In the genomic region with DNA sequence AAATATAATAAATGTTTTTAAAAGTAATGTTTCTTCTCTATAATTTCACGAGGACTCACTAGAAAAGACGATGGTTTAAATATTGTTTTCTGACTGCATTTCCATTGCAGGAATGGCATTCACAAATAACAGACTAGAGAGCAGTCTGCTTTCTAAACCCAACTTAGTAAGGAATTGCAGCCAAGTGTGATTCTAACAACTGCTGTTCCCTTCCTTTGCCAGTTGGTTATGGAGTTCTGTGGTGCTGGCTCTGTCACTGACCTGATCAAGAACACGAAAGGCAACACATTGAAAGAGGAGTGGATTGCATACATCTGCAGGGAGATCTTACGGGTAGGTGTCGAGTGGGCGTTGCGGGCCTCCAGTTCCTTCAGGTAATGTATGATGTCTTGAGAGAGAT, we compare ENCODE assay signal across 24 mouse cellular contexts.
DNase-seq lines count a peak whose midpoint lies in the region; ATAC-seq and TF ChIP-seq lines count a peak whose summit lies in the region.
"Had no signal": no experiment of that assay in that cellular context is flagged by ENCODE, and none has a peak within 500 bp of the region (broad histone marks: within the 10 kb centered on the region; RNA-seq: fewer than 3 reads in every experiment).

No protein-coding gene starts in this region.

- no peaks in the 10 kb centered on the region; the same call in 1 of the 2 replicates for H3K36me3 ChIP-seq in forebrain, postnatal 0 days (ENCODE audit: insufficient read depth)
- no peaks in the 10 kb centered on the region for H3K36me3 ChIP-seq in forebrain, embryonic 12.5 days (replicated peaks)
- H3K36me3 ChIP-seq in liver, embryonic 12.5 days: no peaks in the 10 kb centered on the region
- H3K36me3 ChIP-seq: embryonic facial prominence, embryonic 10.5 days; embryonic facial prominence, embryonic 15.5 days; hindbrain, embryonic 10.5 days; kidney, embryonic 15.5 days; liver, embryonic 13.5 days had no signal

- H3K4me2 ChIP-seq in forebrain, postnatal 0 days (ENCODE audit: low read depth): no peak overlapping the region
- no peak overlapping the region for H3K4me2 ChIP-seq in forebrain, embryonic 12.5 days
- H3K4me2 ChIP-seq in liver, embryonic 12.5 days: no peak overlapping the region
- H3K4me2 ChIP-seq: kidney, embryonic 15.5 days; liver, embryonic 13.5 days; midbrain, embryonic 13.5 days had no signal

- H3K27ac ChIP-seq in forebrain, postnatal 0 days (ENCODE audit: low read depth, low read length): 0 out of 2 replicates have a peak overlapping the region, but pooled peaks have one; percentile 15
- H3K27ac ChIP-seq in forebrain, embryonic 12.5 days: no peak overlapping the region
- H3K27ac ChIP-seq in liver, embryonic 12.5 days: no peak overlapping the region
- H3K27ac ChIP-seq: embryonic facial prominence, embryonic 10.5 days; embryonic facial prominence, embryonic 15.5 days; hindbrain, embryonic 10.5 days; kidney, embryonic 15.5 days; liver, embryonic 13.5 days; macrophage; midbrain, embryonic 13.5 days had no signal

- no peak overlapping the region for H3K4me3 ChIP-seq in forebrain, postnatal 0 days (ENCODE audit: low read depth, low read length)
- H3K4me3 ChIP-seq in forebrain, embryonic 12.5 days (replicated peaks): no peak overlapping the region
- H3K4me3 ChIP-seq in liver, embryonic 12.5 days: no peak overlapping the region
- H3K4me3 ChIP-seq: embryonic facial prominence, embryonic 10.5 days; embryonic facial prominence, embryonic 15.5 days; hindbrain, embryonic 10.5 days; kidney, embryonic 15.5 days; liver, embryonic 13.5 days; midbrain, embryonic 13.5 days had no signal

- no peak for TF ChIP-seq CTCF in forebrain, postnatal 0 days (IDR thresholded peaks at IDR 0.05; ENCODE audit: low read depth)

- peak; percentile 66 for DNase-seq in forebrain, postnatal 0 days
- peak; percentile 1 for DNase-seq in right cerebral cortex, postnatal 4 days
- DNase-seq in right cerebral cortex, adult 18-20 months: no peak
- DNase-seq in layer of hippocampus, adult 9-10 months (ENCODE audit: low spot score): peak; percentile 39
- no peak for DNase-seq in adrenal gland, postnatal 4 days (ENCODE audit: low spot score in 2 of 2)
- DNase-seq: adrenal gland, postnatal 14 days; cerebellum, adult 8-10 months; cerebellum, postnatal 25 days; heart, postnatal 14 days; kidney, adult 18-20 months; kidney, postnatal 25 days; liver, embryonic 13.5 days; lung, adult 18-20 months had no signal

- 76% methylated on average over 7 of the region's 7 CpGs for WGBS in forebrain, postnatal 0 days
- 93% methylated on average over 7 of the region's 7 CpGs for WGBS in forebrain, embryonic 12.5 days
- WGBS in liver, embryonic 12.5 days (ENCODE audit: insufficient replicate concordance): 78% methylated on average over 7 of the region's 7 CpGs

- H3K27me3 ChIP-seq in forebrain, postnatal 0 days (ENCODE audit: insufficient read depth, low read length): no peaks in the 10 kb centered on the region
- H3K27me3 ChIP-seq in forebrain, embryonic 12.5 days: no peaks in the 10 kb centered on the region
- H3K27me3 ChIP-seq in liver, embryonic 12.5 days (replicated peaks): no peaks in the 10 kb centered on the region
- H3K27me3 ChIP-seq: embryonic facial prominence, embryonic 15.5 days; kidney, embryonic 15.5 days; liver, embryonic 13.5 days; midbrain, embryonic 13.5 days had no signal

- no peak overlapping the region for H3K9ac ChIP-seq in forebrain, postnatal 0 days
- no peak overlapping the region for H3K9ac ChIP-seq in forebrain, embryonic 12.5 days
- no peak overlapping the region for H3K9ac ChIP-seq in liver, embryonic 12.5 days
- H3K9ac ChIP-seq: embryonic facial prominence, embryonic 15.5 days; kidney, embryonic 15.5 days; liver, embryonic 13.5 days; midbrain, embryonic 13.5 days had no signal

- H3K4me1 ChIP-seq in forebrain, postnatal 0 days (ENCODE audit: insufficient read depth): 0 out of 2 replicates have a peak, but pooled peaks cover 6% of the 10 kb centered on the region
- H3K4me1 ChIP-seq in forebrain, embryonic 12.5 days: no peaks in the 10 kb centered on the region
- H3K4me1 ChIP-seq in liver, embryonic 12.5 days: no peaks in the 10 kb centered on the region
- H3K4me1 ChIP-seq: embryonic facial prominence, embryonic 10.5 days; embryonic facial prominence, embryonic 15.5 days; hindbrain, embryonic 10.5 days; kidney, embryonic 15.5 days; liver, embryonic 13.5 days; midbrain, embryonic 13.5 days had no signal

- peak; percentile 85 for ATAC-seq in forebrain, postnatal 0 days
- no peak for ATAC-seq in forebrain, embryonic 12.5 days (ENCODE audit: low FRiP score)
- no peak for ATAC-seq in liver, embryonic 12.5 days
- ATAC-seq: CD4-positive, CD25-positive, alpha-beta regulatory T cell, adult 4 months; hindbrain, embryonic 16.5 days; lung, postnatal 0 days; midbrain, embryonic 13.5 days had no signal

- H3K9me3 ChIP-seq in forebrain, postnatal 0 days (ENCODE audit: low read length): no peaks in the 10 kb centered on the region
- H3K9me3 ChIP-seq in forebrain, embryonic 12.5 days: no peaks in the 10 kb centered on the region
- H3K9me3 ChIP-seq in liver, embryonic 12.5 days (replicated peaks): no peaks in the 10 kb centered on the region
- H3K9me3 ChIP-seq: embryonic facial prominence, embryonic 10.5 days; embryonic facial prominence, embryonic 15.5 days; hindbrain, embryonic 10.5 days; kidney, embryonic 15.5 days; liver, embryonic 13.5 days; midbrain, embryonic 13.5 days had no signal

Comparison
In these comparisons a context has a peak if more than half of its experiments do, and no peak if none do; other contexts are left out.
1. DNase-seq: peak in forebrain, postnatal 0 days (single experiment), right cerebral cortex, postnatal 4 days (single experiment) and layer of hippocampus, adult 9-10 months (single experiment); none in right cerebral cortex, adult 18-20 months (single experiment) and adrenal gland, postnatal 4 days (0 of 2).